8 mouse cellular contexts compared by ENCODE assay signal in genomic region chr1:179847759-179848389, GRCm38 (mm10). TPM values are rescaled to one million over a fixed set of nuclear protein-coding genes. Genes with fewer than 3 reads are reported as not detected.
DNase-seq lines count a peak whose midpoint lies in the region; ATAC-seq lines count a peak whose summit lies in the region.

No protein-coding gene starts in this region.

- no peaks in the 10 kb centered on the region for H3K9me3 ChIP-seq in intestine, embryonic 15.5 days
- no peaks in the 10 kb centered on the region for H3K9me3 ChIP-seq in midbrain, embryonic 11.5 days (ENCODE audit: control insufficient read depth, low read length)

- peak; percentile 89 for DNase-seq in adrenal gland, adult 2 months
- DNase-seq in embryo, embryonic 11.5 days (ENCODE audit: low read depth, low spot score), result peak; percentile 62
- peak; percentile 83 to 89 for DNase-seq in gastrocnemius, postnatal 36 days
- DNase-seq in left cerebral cortex, postnatal 4 days, result peak; percentile 86
- DNase-seq in midbrain, embryonic 11.5 days (ENCODE audit: low spot score, missing footprints), result peak; percentile 99
- peak; percentile 41 to 58 for DNase-seq in right cerebral cortex, postnatal 36 days (ENCODE audit: low spot score in 2 of 2)
- peak; percentile 76 to 94 for DNase-seq in urinary bladder, postnatal 4 days (ENCODE audit: low spot score in 2 of 2)

- no peaks in the 10 kb centered on the region for H3K27me3 ChIP-seq in intestine, embryonic 15.5 days (replicated peaks)
- H3K27me3 ChIP-seq in midbrain, embryonic 11.5 days (ENCODE audit: control insufficient read depth, insufficient read depth, low read length), result peaks cover 2% of the 10 kb centered on the region; the same call in 1 of the 2 replicates

- no peaks in the 10 kb centered on the region for H3K36me3 ChIP-seq in intestine, embryonic 15.5 days
- no peaks in the 10 kb centered on the region for H3K36me3 ChIP-seq in midbrain, embryonic 11.5 days (ENCODE audit: control insufficient read depth, insufficient read depth, low read length)

- peak; percentile 81 for ATAC-seq in intestine, embryonic 15.5 days
- peak; percentile 73 for ATAC-seq in midbrain, embryonic 11.5 days (ENCODE audit: low FRiP score)

- 3% methylated on average over 20 of the region's 20 CpGs for WGBS in intestine, embryonic 15.5 days
- WGBS in midbrain, embryonic 11.5 days, result 4% methylated on average over 20 of the region's 20 CpGs

- peak overlapping the region; percentile 38 for H3K4me3 ChIP-seq in intestine, embryonic 15.5 days (replicated peaks)
- H3K4me3 ChIP-seq in midbrain, embryonic 11.5 days (ENCODE audit: low read depth, low read length), result peak overlapping the region; percentile 38

- peak overlapping the region; percentile 73 for H3K4me2 ChIP-seq in intestine, embryonic 15.5 days (replicated peaks)
- H3K4me2 ChIP-seq in midbrain, embryonic 11.5 days, result peak overlapping the region; percentile 67

- peak overlapping the region; percentile 56 for H3K9ac ChIP-seq in intestine, embryonic 15.5 days
- H3K9ac ChIP-seq in midbrain, embryonic 11.5 days (ENCODE audit: low read length), result peak overlapping the region; percentile 68

- H3K27ac ChIP-seq in intestine, embryonic 15.5 days, result no peak overlapping the region
- no peak overlapping the region for H3K27ac ChIP-seq in midbrain, embryonic 11.5 days (ENCODE audit: low read depth, low read length)

- H3K4me1 ChIP-seq in intestine, embryonic 15.5 days (replicated peaks), result peaks cover 4% of the 10 kb centered on the region; the same call in 1 of the 2 replicates
- H3K4me1 ChIP-seq in midbrain, embryonic 11.5 days (ENCODE audit: control insufficient read depth, insufficient read depth, low read length), result peaks cover 2% of the 10 kb centered on the region; the same call in 1 of the 2 replicates

- intact Hi-C loops in gastrocnemius, postnatal 36 days (cut with DNase I), result loop anchor here (5.0 to 10.0 kb wide), 2 partner anchors 203 to 379 kb away; no protein-coding TSS in a partner anchor
- intact Hi-C loops in left cerebral cortex, postnatal 4 days (cut with DNase I), result no loop called here

RNA-seq across cellular contexts. Expression of gene Ahctf1, which starts 44.4 kb away (rescaled TPM):
- 10 to 100 TPM; 31.6 to 35.3 TPM for total RNA-seq in adrenal gland, adult 2 months (2021)
- 2.1 and 2.2 TPM in 2 replicates for polyA plus RNA-seq in adrenal gland, adult 2 months (2012; rRNA removed)
- 10 to 100 TPM; 14.8 to 15.3 TPM for total RNA-seq in gastrocnemius, postnatal 36 days (2021)
- polyA plus RNA-seq in intestine, embryonic 15.5 days (2015; fragmentation: Nextera tagmentation; extraction: Ambion mirVana), result 18.5 and 20.6 TPM in 2 replicates
- 10 to 100 TPM; 37.3 to 40.5 TPM for total RNA-seq in left cerebral cortex, postnatal 4 days (2021)
- 32.9 and 35.1 TPM in 2 replicates for polyA plus RNA-seq in midbrain, embryonic 11.5 days (2014; fragmentation: Nextera tagmentation; extraction: Ambion mirVana)

RNA-seq across cellular contexts. Expression of gene Gm10518, which starts 44.7 kb away (rescaled TPM):
- under 1 TPM in 1 of 2 experiments, not detected in 1; 0.23 TPM for total RNA-seq in adrenal gland, adult 2 months (2021)
- polyA plus RNA-seq in adrenal gland, adult 2 months (2012; rRNA removed), result not detected in 2 replicates
- not detected for total RNA-seq in gastrocnemius, postnatal 36 days (2021)
- polyA plus RNA-seq in intestine, embryonic 15.5 days (2015; fragmentation: Nextera tagmentation; extraction: Ambion mirVana), result not detected in 2 replicates
- under 1 TPM in 1 of 2 experiments, not detected in 1; 0.30 TPM for total RNA-seq in left cerebral cortex, postnatal 4 days (2021)
- polyA plus RNA-seq in midbrain, embryonic 11.5 days (2014; fragmentation: Nextera tagmentation; extraction: Ambion mirVana), result 0.20 and 0.30 TPM in 2 replicates
